Mouse (Mus musculus) MEL (cell line): ENCODE measurements around the gene Vps72.

Experiments used
- BHLHE40 ChIP-seq: IDR thresholded peaks from 2 replicates; pipeline ENCODE4 v1.6.1; 2012; ENCODE audit warnings: low read depth, mild to moderate bottlenecking, inconsistent platforms, low read length, improper control_type of control experiment, borderline replicate concordance
- CTCF ChIP-seq, 3 experiments: IDR thresholded peaks in 2 of 3; conservative IDR thresholded peaks in 1 of 3; 2 replicates each; pipeline ENCODE4 v1.5.1; 2011 to 2012; ENCODE audit warnings: low read length in 3 of 3, low read depth in 2 of 3, mild to moderate bottlenecking in 2 of 3, improper control_type of control experiment in 1 of 3, inconsistent platforms in 1 of 3, mixed read lengths in 1 of 3, moderate library complexity in 1 of 3; ENCODE audit not compliant: control insufficient read depth in 1 of 3, insufficient read depth in 1 of 3, poor library complexity in 1 of 3, severe bottlenecking in 1 of 3
- ELF1 ChIP-seq: IDR thresholded peaks from 2 replicates; pipeline ENCODE4 v1.6.1; 2014; ENCODE audit warnings: low read depth, mild to moderate bottlenecking, inconsistent platforms, low read length, improper control_type of control experiment, moderate library complexity
- POLR2A ChIP-seq, 2 experiments: IDR thresholded peaks; 2 replicates each; pipeline ENCODE4 v1.6.1; 2011 to 2012; ENCODE audit warnings: low read length in 2 of 2, mild to moderate bottlenecking in 2 of 2, control low read depth in 1 of 2, improper control_type of control experiment in 1 of 2, low read depth in 1 of 2, moderate library complexity in 1 of 2; ENCODE audit not compliant: control insufficient read depth in 1 of 2, insufficient read depth in 1 of 2, poor library complexity in 1 of 2
- TCF12 ChIP-seq: IDR thresholded peaks from 2 replicates; pipeline ENCODE4 v1.6.1; 2014; ENCODE audit warnings: low read depth, mild to moderate bottlenecking, inconsistent platforms, low read length, improper control_type of control experiment, moderate library complexity
- ZC3H11A ChIP-seq: IDR thresholded peaks from 2 replicates; pipeline ENCODE4 v1.6.1; 2012; ENCODE audit warnings: low read depth, mild to moderate bottlenecking, inconsistent platforms, low read length, improper control_type of control experiment
- ZNF384 ChIP-seq: IDR thresholded peaks from 2 replicates; pipeline ENCODE4 v1.6.1; 2012; ENCODE audit warnings: low read depth, mild to moderate bottlenecking, inconsistent platforms, low read length, improper control_type of control experiment

GRCm38 (mm10) chr3:95088071-95088470 lies 22.8 kb upstream of the Vps72 start:
- TF ChIP-seq ZNF384 (peak; percentile 49; the same call in 1 of the 2 replicates), POLR2A (IDR thresholded peaks at IDR 0.05; ENCODE audit: control insufficient read depth in 1 of 2, insufficient read depth in 1 of 2, low read depth in 1 of 2, low read length in 2 of 2, poor library complexity in 1 of 2) (no peak), TCF12 (no peak), ZC3H11A (no peak), BHLHE40 (no peak), CTCF (IDR thresholded peaks at IDR 0.05 in 2 of 3, conservative IDR thresholded peaks at IDR 0.05 in 1 of 3; ENCODE audit: control insufficient read depth in 1 of 3, insufficient read depth in 1 of 3, low read depth in 2 of 3, low read length in 3 of 3, poor library complexity in 1 of 3, severe bottlenecking in 1 of 3) (no peak), ELF1 (no peak)
